Mouse (Mus musculus) liver, embryonic 11.5 days (tissue): ENCODE data around the gene Ppp1r1b. TPM values are rescaled to one million over a fixed set of nuclear protein-coding genes. Genes with fewer than 3 reads are reported as not detected.

Source experiments
- ATAC-seq: fragments of 200-750 bp; cut with Nextera tagmentation; replicated peaks from 2 replicates; pipeline ENCODE4 v1.8.0; 2017; ENCODE audit warnings: moderate number of reproducible peaks, mild to moderate bottlenecking, moderate TSS enrichment, moderate library complexity; ENCODE audit not compliant: low FRiP score
- DNase-seq: peaks from one replicate; pipeline ENCODE4 v3.0.0-alpha.2; 2017; ENCODE audit warnings: low spot score
- H3K27ac ChIP-seq: fragments of 300-500 bp; sonication (generic); 2 replicates; pipeline ENCODE4 v1.5.1; 2014; ENCODE audit warnings: mild to moderate bottlenecking, low read depth, low read length, control low read depth
- H3K27me3 ChIP-seq: fragments of 300-500 bp; sonication (generic); replicated peaks from 2 replicates; pipeline ENCODE4 v1.6.1; 2014; ENCODE audit warnings: low read length, mixed read lengths; ENCODE audit not compliant: control insufficient read depth, insufficient read depth
- H3K36me3 ChIP-seq: fragments of 300-500 bp; sonication (generic); 2 replicates; pipeline ENCODE4 v1.6.1; 2014; ENCODE audit warnings: mild to moderate bottlenecking, low read length, moderate library complexity, mixed read lengths; ENCODE audit not compliant: control insufficient read depth, insufficient read depth
- H3K4me1 ChIP-seq: fragments of 300-500 bp; sonication (generic); replicated peaks from 2 replicates; pipeline ENCODE4 v1.6.1; 2014; ENCODE audit warnings: low read length, mixed read lengths; ENCODE audit not compliant: control insufficient read depth, insufficient read depth
- H3K4me2 ChIP-seq: fragments of 300-500 bp; sonication (generic); 2 replicates; pipeline ENCODE4 v1.6.1; 2014; ENCODE audit warnings: mild to moderate bottlenecking, control low read depth, moderate library complexity
- H3K4me3 ChIP-seq: fragments of 300-500 bp; sonication (generic); 2 replicates; pipeline ENCODE4 v1.5.1; 2014; ENCODE audit warnings: low read depth, low read length, control low read depth
- H3K9ac ChIP-seq: fragments of 300-500 bp; sonication (generic); 2 replicates; pipeline ENCODE4 v1.6.1; 2014; ENCODE audit warnings: low read depth, low read length, control low read depth
- H3K9me3 ChIP-seq: fragments of 300-500 bp; sonication (generic); 2 replicates; pipeline ENCODE4 v1.6.1; 2016; ENCODE audit warnings: low read length, inconsistent platforms, mixed read lengths; ENCODE audit not compliant: control insufficient read depth
- WGBS: fragments of 180-500 bp; shearing (Covaris S2); extraction: QIAGEN DNeasy Blood & Tissue Kit; methylation state at CpG from one replicate; pipeline ENCODE4 v1.1.7; 2014; 5-methylcytosine and 5-hydroxymethylcytosine counted together
- polyA plus RNA-seq: library from polyadenylated mRNA; unstranded; fragments of >200 nt; fragmentation: Nextera tagmentation; extraction: Ambion mirVana; gene quantifications from 2 replicates; pipeline ENCODE4 v1.2.1, GENCODE M21; 2014

Ppp1r1b gene
- 0.38 TPM in 1 of 2 replicates, not detected in the other for polyA plus RNA-seq

DNA sequence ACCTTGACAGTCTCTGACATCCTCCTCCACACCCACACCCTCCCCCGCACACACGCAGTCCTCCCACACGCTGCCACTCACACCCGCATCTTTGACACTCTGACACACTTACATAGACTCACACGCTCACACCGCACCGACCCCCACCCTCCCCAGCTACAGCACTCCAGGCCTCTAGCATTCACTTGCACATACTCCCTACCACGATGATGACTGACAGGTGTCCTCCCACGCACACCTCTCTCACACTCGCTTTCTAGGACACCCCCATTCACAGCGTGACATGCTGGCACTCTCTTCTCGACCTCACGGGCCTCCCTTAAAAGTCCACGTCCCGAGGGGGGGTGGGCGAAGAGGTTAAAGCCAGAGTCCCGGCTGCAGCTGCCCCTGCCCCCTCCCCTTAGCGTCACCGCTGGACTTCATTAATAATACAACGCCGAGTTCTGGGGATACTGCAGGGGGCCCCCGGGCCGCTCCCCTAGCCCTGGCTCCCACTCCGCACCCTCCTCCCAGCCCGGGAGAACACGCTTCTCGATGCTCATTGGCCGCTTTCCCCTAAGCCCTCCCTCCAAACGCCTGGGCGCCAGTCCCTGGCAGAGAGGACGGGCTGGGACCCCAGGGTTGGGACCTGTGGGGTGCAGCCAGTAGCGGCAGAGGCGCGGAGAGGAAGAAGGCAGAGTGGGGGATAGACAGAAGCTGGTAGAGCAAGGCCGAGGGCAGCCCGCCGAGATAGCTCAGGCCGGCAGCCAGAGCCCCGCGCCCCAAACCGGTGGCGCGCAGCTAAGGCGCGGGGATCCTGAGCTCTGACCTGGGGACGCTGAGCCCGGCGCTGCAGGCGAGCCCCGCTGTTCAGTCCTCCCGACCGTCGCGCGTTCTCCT is at the start of gene Ppp1r1b:
Gene Ppp1r1b, plus strand, starts transcription at position 322 of the 879 bp plus-strand sequence.
- H3K27ac ChIP-seq = no peak within 1 kb of the TSS
- no peaks in the 10 kb centered on the region for H3K9me3 ChIP-seq
- H3K27me3 ChIP-seq = peaks cover 93% of the 10 kb centered on the region
- H3K4me2 ChIP-seq = peak within 1 kb of the TSS; percentile 71
- H3K4me3 ChIP-seq = peak within 1 kb of the TSS; percentile 42
- no peaks in the 10 kb centered on the region for H3K36me3 ChIP-seq
- DNase-seq (no peak), ATAC-seq (0 out of 2 replicates have a peak, but pooled peaks have one; percentile 15)
- WGBS = 2% methylated on average over 55 of the region's 55 CpGs
- peaks cover 10% of the 10 kb centered on the region for H3K4me1 ChIP-seq
- H3K9ac ChIP-seq = no peak within 1 kb of the TSS

DNA sequence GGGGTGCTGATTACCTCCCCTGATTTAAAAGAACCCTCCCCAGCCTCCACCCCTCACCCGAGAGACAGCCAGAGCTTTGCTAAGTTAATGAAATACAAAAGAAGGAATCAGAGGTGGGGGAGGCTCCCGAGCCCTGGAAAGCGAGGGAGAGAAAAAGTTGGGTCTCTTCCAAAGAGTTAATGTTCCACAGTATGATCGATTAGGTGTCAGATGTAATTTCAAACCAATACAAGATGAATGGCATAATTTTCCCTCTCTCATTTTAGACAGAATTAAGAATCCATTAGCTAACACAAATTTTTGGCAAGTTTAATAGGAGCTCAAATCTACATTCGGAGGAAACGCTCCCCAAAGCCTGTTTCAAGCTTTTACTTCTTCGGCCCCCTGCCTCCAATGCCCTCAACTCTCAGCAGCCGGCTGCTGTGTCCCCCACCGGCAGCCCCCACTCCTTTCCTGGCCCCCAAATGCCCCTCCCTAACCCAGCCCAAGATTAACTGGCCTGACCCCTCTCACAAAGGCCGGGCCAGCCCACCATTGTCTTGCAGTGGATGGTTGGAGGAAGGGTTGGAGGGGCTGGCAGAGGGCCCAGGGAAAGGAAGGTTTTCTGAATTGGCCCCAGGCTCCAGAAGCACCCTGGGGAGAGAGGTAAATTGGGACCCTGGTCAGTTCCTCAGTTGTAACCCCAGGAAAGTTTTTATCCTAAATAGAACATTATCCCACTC is 49.6 kb upstream of the Ppp1r1b start:
- Histone ChIP-seq H3K9me3 (no peaks in the 10 kb centered on the region), H3K27ac (no peak overlapping the region), H3K4me3 (no peak overlapping the region), H3K36me3 (no peaks in the 10 kb centered on the region), H3K9ac (no peak overlapping the region), H3K4me2 (no peak overlapping the region), H3K4me1 (no peaks in the 10 kb centered on the region), H3K27me3 (peaks cover 72% of the 10 kb centered on the region)
- DNase-seq (no peak), ATAC-seq (no peak)
- 28% methylated on average over 10 of the region's 10 CpGs for WGBS

DNA sequence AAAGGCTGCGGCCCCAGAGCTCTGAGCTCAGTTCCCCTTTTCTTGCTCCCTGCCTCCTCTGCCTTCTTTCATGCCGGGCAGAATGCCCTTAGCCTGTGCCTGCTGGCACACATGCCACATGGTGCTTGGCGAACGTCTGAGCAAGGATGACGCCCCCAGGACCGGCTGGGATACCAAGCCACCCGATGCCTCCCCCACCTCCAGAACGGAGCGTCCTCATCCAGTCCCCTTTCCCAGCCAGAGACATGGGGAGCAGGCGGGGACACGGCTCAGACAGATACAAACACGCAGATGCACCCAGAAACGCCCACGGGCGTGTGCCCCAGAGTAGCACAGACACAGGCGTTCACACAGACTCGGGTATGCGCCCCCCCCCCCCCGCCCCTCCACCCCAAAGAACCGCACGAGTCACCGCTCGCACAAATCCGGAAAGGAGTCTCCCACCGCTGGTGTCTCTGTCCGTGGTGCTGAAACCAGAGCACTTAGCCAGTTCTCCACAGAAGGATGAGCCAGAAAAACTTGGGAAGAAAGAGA is 34.3 kb upstream of the Ppp1r1b start:
- no peak overlapping the region for H3K4me3 ChIP-seq
- DNase-seq (peak; percentile 68), ATAC-seq (no peak)
- no peaks in the 10 kb centered on the region for H3K9me3 ChIP-seq
- no peak overlapping the region for H3K9ac ChIP-seq
- no peak overlapping the region for H3K27ac ChIP-seq
- H3K36me3 ChIP-seq = no peaks in the 10 kb centered on the region
- 2% methylated on average over 26 of the region's 26 CpGs for WGBS
- no peaks in the 10 kb centered on the region for H3K4me1 ChIP-seq
- H3K4me2 ChIP-seq = no peak overlapping the region
- peaks cover 66% of the 10 kb centered on the region for H3K27me3 ChIP-seq

DNA sequence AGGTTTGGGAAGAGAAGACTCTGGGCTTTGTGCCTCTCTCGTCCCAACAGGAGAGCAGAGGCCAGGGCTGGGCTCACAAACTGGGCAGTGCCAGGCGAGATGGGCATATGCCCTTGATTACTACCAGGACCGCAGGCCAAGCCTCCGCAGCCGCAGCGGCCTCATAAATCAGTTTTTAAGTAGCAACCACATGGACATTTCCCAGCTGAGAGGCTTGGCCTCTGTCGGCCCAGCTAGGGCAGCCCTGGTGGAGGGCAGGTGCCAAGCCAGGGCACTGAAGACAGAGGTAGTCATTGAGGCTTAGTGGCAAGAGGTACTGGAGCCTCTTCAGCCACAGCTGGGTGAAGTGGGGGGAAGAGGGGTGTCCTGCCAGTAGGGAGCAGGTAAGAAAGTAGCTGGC is 30.7 kb upstream of the Ppp1r1b start:
- no peak overlapping the region for H3K9ac ChIP-seq
- WGBS = 10% methylated on average over 7 of the region's 7 CpGs
- no peak for DNase-seq

DNA sequence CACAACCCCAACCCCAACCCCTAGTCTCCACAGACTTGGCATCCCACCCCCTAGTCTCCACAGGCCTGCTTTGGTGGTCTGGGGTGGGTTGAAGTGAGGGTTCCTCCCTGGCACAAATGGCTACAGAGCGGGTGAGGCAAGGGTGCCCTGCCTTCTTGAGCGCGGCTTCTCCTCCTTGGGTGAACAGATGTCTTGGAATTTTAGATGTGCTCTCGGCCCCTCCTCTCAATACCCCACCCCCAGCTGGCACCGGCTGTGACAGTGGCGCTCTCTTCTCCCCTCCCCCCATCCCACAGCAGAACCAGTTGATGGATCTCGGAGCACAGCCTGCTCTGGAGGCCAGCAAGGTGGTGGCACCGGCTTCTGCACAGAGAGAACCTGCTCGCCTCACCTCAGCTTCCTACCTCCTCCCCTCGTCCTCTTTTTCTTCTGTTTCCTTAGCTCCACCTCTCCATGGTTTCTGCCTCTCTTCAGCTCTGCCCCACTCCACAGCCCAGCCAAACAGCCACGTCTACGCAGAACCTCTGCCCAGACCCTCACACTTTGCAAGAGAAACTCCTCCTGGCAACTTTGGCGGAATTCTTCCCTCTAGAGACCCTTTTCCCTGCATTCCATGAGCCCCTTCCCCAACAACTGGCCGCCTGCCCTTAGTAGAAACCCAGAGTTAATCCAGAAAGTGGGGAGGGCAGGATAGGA is 29.6 kb upstream of the Ppp1r1b start:
- DNase-seq (no peak), ATAC-seq (no peak)
- Histone ChIP-seq H3K4me1 (no peaks in the 10 kb centered on the region), H3K27me3 (peaks cover 93% of the 10 kb centered on the region), H3K4me2 (no peak overlapping the region), H3K27ac (no peak overlapping the region), H3K4me3 (no peak overlapping the region), H3K36me3 (no peaks in the 10 kb centered on the region), H3K9me3 (no peaks in the 10 kb centered on the region), H3K9ac (no peak overlapping the region)
- 1% methylated on average over 14 of the region's 14 CpGs for WGBS

More for the DNA sequence above, 30.7 kb upstream of the Ppp1r1b start:
- Histone ChIP-seq H3K27ac (no peak overlapping the region), H3K4me3 (no peak overlapping the region), H3K9me3 (no peaks in the 10 kb centered on the region), H3K27me3 (peaks cover 87% of the 10 kb centered on the region), H3K4me1 (no peaks in the 10 kb centered on the region), H3K36me3 (no peaks in the 10 kb centered on the region), H3K4me2 (no peak overlapping the region)
- no peak for ATAC-seq

DNA sequence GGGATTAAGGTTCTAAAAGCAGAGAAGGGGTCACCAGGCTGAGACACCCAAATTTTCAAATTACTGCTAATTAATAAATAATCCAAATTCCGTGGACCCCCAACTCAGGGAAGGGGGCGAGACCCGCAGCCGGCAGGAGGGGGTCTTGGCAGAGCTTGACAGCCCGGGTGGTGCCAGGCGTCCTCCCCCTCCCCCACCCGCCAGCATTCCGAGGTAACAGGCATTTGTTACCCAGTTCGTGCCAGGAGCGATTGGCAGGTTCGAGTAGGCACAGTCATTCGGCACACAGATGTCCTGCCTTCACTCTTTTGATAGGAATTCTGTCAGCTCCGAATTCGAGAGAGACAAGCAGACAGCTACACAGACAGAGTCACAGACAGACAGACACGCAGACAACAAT is 29.1 kb upstream of the Ppp1r1b start:
- WGBS = 10% methylated on average over 15 of the region's 15 CpGs
- H3K27me3 ChIP-seq = peaks cover 94% of the 10 kb centered on the region
- DNase-seq = no peak
- H3K4me1 ChIP-seq = no peaks in the 10 kb centered on the region
- no peak overlapping the region for H3K4me2 ChIP-seq
- H3K9me3 ChIP-seq = no peaks in the 10 kb centered on the region
- no peak overlapping the region for H3K4me3 ChIP-seq
- ATAC-seq = no peak
- no peaks in the 10 kb centered on the region for H3K36me3 ChIP-seq
- no peak overlapping the region for H3K9ac ChIP-seq
- H3K27ac ChIP-seq = no peak overlapping the region

DNA sequence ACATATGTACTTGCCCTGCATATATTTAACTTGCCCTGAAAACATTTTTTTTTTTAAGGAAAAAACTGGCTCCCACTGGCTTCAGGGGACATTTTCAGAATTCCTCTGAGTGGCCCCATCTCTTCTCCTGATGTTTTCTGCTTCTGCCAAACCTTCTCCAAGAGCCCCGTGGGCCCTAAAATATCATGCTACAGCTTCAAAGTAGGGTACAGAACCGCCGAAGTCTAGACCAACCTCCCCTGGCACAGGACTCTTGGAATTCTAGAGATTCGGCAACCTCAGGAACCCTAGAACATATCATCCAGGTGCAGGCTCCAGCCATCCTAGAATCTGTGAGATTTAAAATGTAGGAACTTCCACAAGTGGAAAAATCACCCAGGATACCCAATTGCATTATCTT is 28.7 kb upstream of the Ppp1r1b start:
- 25% methylated on average over 4 of the region's 4 CpGs for WGBS
- ATAC-seq = no peak
- H3K27me3 ChIP-seq = peaks cover 95% of the 10 kb centered on the region

DNA sequence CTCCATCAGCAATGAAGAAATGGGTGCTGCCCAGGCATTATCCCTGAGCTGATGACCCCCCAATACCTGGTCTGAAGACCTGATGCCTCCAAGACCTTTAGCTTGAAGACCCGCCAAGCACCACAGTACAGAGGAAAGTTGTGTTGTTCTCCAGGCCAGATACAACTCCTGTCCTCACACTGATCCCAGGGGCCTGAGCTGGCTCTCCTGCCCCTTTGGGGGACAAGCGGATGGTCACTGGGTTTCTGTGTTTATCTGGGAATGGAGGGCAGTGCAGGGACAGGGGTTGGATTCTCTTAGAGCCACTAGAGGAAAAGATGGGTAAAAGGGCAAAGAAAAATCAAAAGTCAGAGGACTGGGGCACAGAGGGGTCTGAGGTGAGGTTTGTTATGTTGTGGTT is 28.3 kb upstream of the Ppp1r1b start:
- H3K4me1 ChIP-seq = no peaks in the 10 kb centered on the region
- DNase-seq (no peak), ATAC-seq (no peak)
- no peak overlapping the region for H3K9ac ChIP-seq
- H3K4me3 ChIP-seq = no peak overlapping the region
- 16% methylated on average over 2 of the region's 2 CpGs for WGBS
- no peaks in the 10 kb centered on the region for H3K36me3 ChIP-seq
- H3K9me3 ChIP-seq = no peaks in the 10 kb centered on the region
- no peak overlapping the region for H3K27ac ChIP-seq
- H3K27me3 ChIP-seq = peaks cover 99% of the 10 kb centered on the region
- H3K4me2 ChIP-seq = no peak overlapping the region

More for the DNA sequence above, 28.7 kb upstream of the Ppp1r1b start:
- no peak for DNase-seq
- Histone ChIP-seq H3K4me1 (no peaks in the 10 kb centered on the region), H3K27ac (no peak overlapping the region), H3K4me2 (no peak overlapping the region), H3K9me3 (no peaks in the 10 kb centered on the region), H3K36me3 (no peaks in the 10 kb centered on the region), H3K4me3 (no peak overlapping the region), H3K9ac (no peak overlapping the region)
